Mouse (Mus musculus): ENCODE data around the gene Ndufc2. TPM values are rescaled to one million over a fixed set of nuclear protein-coding genes. Genes with fewer than 3 reads are reported as not detected.
"Not testable (repeated sequence)": the region's sequence is repeated elsewhere in the genome, so short reads cannot be mapped to it uniquely, and the experiment has no call there.

The Ndufc2 gene
- polyA plus RNA-seq, 1 experiment from 2014 or later: 346 TPM

- not testable (repeated sequence) for ATAC-seq (ENCODE audit: insufficient number of reproducible peaks, insufficient read depth, low FRiP score, low TSS enrichment, low read depth); H3K36me3 ChIP-seq; H3K27me3 ChIP-seq; H3K27ac ChIP-seq; H3K9ac ChIP-seq; H3K4me2 ChIP-seq; H3K4me3 ChIP-seq; H3K9me3 ChIP-seq
- peaks cover 32% of the 10 kb centered on the region for H3K4me1 ChIP-seq
- 67% methylated on average over 3 of the region's 3 CpGs for WGBS
These were observed 33.7 kb downstream of the Ndufc2 start for GRCm38 (mm10) chr7:97433517-97433916.

GRCm38 (mm10) chr7:97434517-97434916 is 34.7 kb downstream of the Ndufc2 start:
- ATAC-seq (ENCODE audit: insufficient number of reproducible peaks, insufficient read depth, low FRiP score, low TSS enrichment, low read depth): no peak
- WGBS: 71% methylated on average over 10 of the region's 10 CpGs

GRCm38 (mm10) chr7:97438986-97439385 is 39.2 kb downstream of the Ndufc2 start:
- H3K9me3 ChIP-seq: no peaks in the 10 kb centered on the region
- no peak overlapping the region for H3K4me3 ChIP-seq
- H3K9ac ChIP-seq: no peak overlapping the region
- no peak overlapping the region for H3K27ac ChIP-seq
- peaks cover 10% of the 10 kb centered on the region for H3K4me1 ChIP-seq
- no peak overlapping the region for H3K4me2 ChIP-seq
- ATAC-seq (ENCODE audit: insufficient number of reproducible peaks, insufficient read depth, low FRiP score, low TSS enrichment, low read depth): no peak
- H3K27me3 ChIP-seq: no peaks in the 10 kb centered on the region
- H3K36me3 ChIP-seq: no peaks in the 10 kb centered on the region

More at GRCm38 (mm10) chr7:97434517-97434916, 34.7 kb downstream of the Ndufc2 start:
- H3K4me2 ChIP-seq: no peak overlapping the region
- no peak overlapping the region for H3K9ac ChIP-seq
- no peaks in the 10 kb centered on the region for H3K9me3 ChIP-seq
- H3K4me3 ChIP-seq: no peak overlapping the region
- H3K4me1 ChIP-seq: peaks cover 27% of the 10 kb centered on the region
- H3K36me3 ChIP-seq: no peaks in the 10 kb centered on the region
- no peak overlapping the region for H3K27ac ChIP-seq
- H3K27me3 ChIP-seq: no peaks in the 10 kb centered on the region

GRCm38 (mm10) chr7:97446171-97446925 is 46.5 kb downstream of the Ndufc2 start:
- H3K4me1 ChIP-seq: peaks cover 23% of the 10 kb centered on the region
- H3K9ac ChIP-seq: 0 out of 2 replicates have a peak overlapping the region, but pooled peaks have one; percentile 17
- H3K27me3 ChIP-seq: no peaks in the 10 kb centered on the region
- 0 out of 2 replicates have a peak, but pooled peaks cover 3% of the 10 kb centered on the region for H3K9me3 ChIP-seq
- no peak overlapping the region for H3K4me3 ChIP-seq
- H3K36me3 ChIP-seq: no peaks in the 10 kb centered on the region
- no peak overlapping the region for H3K4me2 ChIP-seq
- H3K27ac ChIP-seq: peak overlapping the region; percentile 87
- 26% methylated on average over 6 of the region's 6 CpGs for WGBS
- peak; percentile 82 for ATAC-seq (ENCODE audit: insufficient number of reproducible peaks, insufficient read depth, low FRiP score, low TSS enrichment, low read depth)

- H3K4me2 ChIP-seq: no peak overlapping the region
- no peaks in the 10 kb centered on the region for H3K36me3 ChIP-seq
- no peak for ATAC-seq (ENCODE audit: insufficient number of reproducible peaks, insufficient read depth, low FRiP score, low TSS enrichment, low read depth)
- WGBS: 49% methylated on average over 6 of the region's 6 CpGs
- H3K4me3 ChIP-seq: no peak overlapping the region
- H3K4me1 ChIP-seq: peaks cover 27% of the 10 kb centered on the region
- H3K9ac ChIP-seq: 0 out of 2 replicates have a peak overlapping the region, but pooled peaks have one; percentile 17
- H3K9me3 ChIP-seq: 0 out of 2 replicates have a peak, but pooled peaks cover 3% of the 10 kb centered on the region
- peak overlapping the region; percentile 87 for H3K27ac ChIP-seq
- no peaks in the 10 kb centered on the region for H3K27me3 ChIP-seq
These were observed 47.3 kb downstream of the Ndufc2 start for GRCm38 (mm10) chr7:97447050-97447531.

- 81% methylated on average over 2 of the region's 2 CpGs for WGBS
- H3K36me3 ChIP-seq; H3K27me3 ChIP-seq; H3K9me3 ChIP-seq; H3K4me3 ChIP-seq; H3K27ac ChIP-seq; H3K9ac ChIP-seq; H3K4me2 ChIP-seq; ATAC-seq (ENCODE audit: insufficient number of reproducible peaks, insufficient read depth, low FRiP score, low TSS enrichment, low read depth): not testable (repeated sequence)
- H3K4me1 ChIP-seq: peaks cover 36% of the 10 kb centered on the region
These were observed 51.2 kb downstream of the Ndufc2 start, which contains the start of gene Kctd14 for GRCm38 (mm10) chr7:97451023-97451422. Gene Kctd14 (plus strand): TSS chr7:97451323.

- Histone ChIP-seq H3K4me2 (no peak overlapping the region), H3K4me3 (no peak overlapping the region), H3K9me3 (0 out of 2 replicates have a peak, but pooled peaks cover 3% of the 10 kb centered on the region), H3K36me3 (no peaks in the 10 kb centered on the region), H3K27ac (no peak overlapping the region), H3K4me1 (peaks cover 24% of the 10 kb centered on the region), H3K9ac (no peak overlapping the region), H3K27me3 (no peaks in the 10 kb centered on the region)
- 73% methylated on average over 6 of the region's 6 CpGs for WGBS
- ATAC-seq (ENCODE audit: insufficient number of reproducible peaks, insufficient read depth, low FRiP score, low TSS enrichment, low read depth): no peak
These were observed 52.4 kb downstream of the Ndufc2 start for GRCm38 (mm10) chr7:97452196-97452595.

- Histone ChIP-seq H3K4me1 (peaks cover 21% of the 10 kb centered on the region), H3K27me3 (no peaks in the 10 kb centered on the region), H3K9me3 (0 out of 2 replicates have a peak, but pooled peaks cover 3% of the 10 kb centered on the region), H3K36me3 (peaks cover 7% of the 10 kb centered on the region), H3K4me3 (peak overlapping the region; percentile 50), H3K4me2 (peak overlapping the region; percentile 87), H3K27ac (peak overlapping the region; percentile 57; the same call in 1 of the 2 replicates), H3K9ac (peak overlapping the region; percentile 76)
- ATAC-seq (ENCODE audit: insufficient number of reproducible peaks, insufficient read depth, low FRiP score, low TSS enrichment, low read depth): no peak
- WGBS: 6% methylated on average over 27 of the region's 27 CpGs
These were observed 53.5 kb downstream of the Ndufc2 start for GRCm38 (mm10) chr7:97453141-97453921.

GRCm38 (mm10) chr7:97454795-97455194 is 55.0 kb downstream of the Ndufc2 start:
- H3K4me3 ChIP-seq: no peak overlapping the region
- no peak overlapping the region for H3K4me2 ChIP-seq
- no peaks in the 10 kb centered on the region for H3K27me3 ChIP-seq
- no peak for ATAC-seq (ENCODE audit: insufficient number of reproducible peaks, insufficient read depth, low FRiP score, low TSS enrichment, low read depth)
- no peaks in the 10 kb centered on the region for H3K9me3 ChIP-seq
- H3K4me1 ChIP-seq: peaks cover 21% of the 10 kb centered on the region
- peaks cover 7% of the 10 kb centered on the region for H3K36me3 ChIP-seq
- 92% methylated on average over 10 of the region's 10 CpGs for WGBS
- H3K9ac ChIP-seq: no peak overlapping the region
- H3K27ac ChIP-seq: no peak overlapping the region

GRCm38 (mm10) chr7:97455577-97455976 is 55.8 kb downstream of the Ndufc2 start:
- Histone ChIP-seq H3K9me3 (no peaks in the 10 kb centered on the region), H3K27me3 (no peaks in the 10 kb centered on the region), H3K36me3 (peaks cover 7% of the 10 kb centered on the region), H3K4me1 (peaks cover 21% of the 10 kb centered on the region), H3K9ac (no peak overlapping the region), H3K4me3 (no peak overlapping the region), H3K4me2 (no peak overlapping the region), H3K27ac (no peak overlapping the region)
- ATAC-seq (ENCODE audit: insufficient number of reproducible peaks, insufficient read depth, low FRiP score, low TSS enrichment, low read depth): no peak
- WGBS: 62% methylated on average over 3 of the region's 3 CpGs
